Mouse (Mus musculus): ENCODE data around the gene Gnat1. TPM values are rescaled to one million over a fixed set of nuclear protein-coding genes. Genes with fewer than 3 reads are reported as not detected.

The Gnat1 gene
- total RNA-seq, 1 experiment: 1.2 TPM

DNA sequence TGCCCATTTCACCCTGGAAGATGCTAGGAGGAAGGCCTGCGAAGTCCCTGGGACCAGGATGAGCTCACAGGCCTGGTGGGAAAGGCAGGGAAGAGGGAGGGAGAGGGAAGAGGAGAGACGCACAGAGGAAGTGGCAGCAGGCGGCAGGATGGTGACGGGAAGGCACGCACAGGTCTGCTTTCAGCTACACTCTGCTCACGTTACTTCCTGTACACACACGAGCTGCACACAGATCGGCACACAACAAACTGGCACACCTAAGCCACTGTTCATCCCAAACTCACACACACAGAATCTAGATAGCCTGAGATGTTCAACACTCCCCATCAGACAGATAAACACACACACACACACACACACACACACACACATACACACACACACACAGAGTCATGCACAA, 10.9 kb upstream of the Gnat1 start:
- Histone ChIP-seq H3K36me3 (ENCODE audit: control insufficient read depth, insufficient read depth, low read length, poor library complexity, severe bottlenecking) (peaks cover 8% of the 10 kb centered on the region; the same call in 1 of the 2 replicates), H3K9ac (ENCODE audit: insufficient read depth, low read depth, low read length, poor library complexity, severe bottlenecking) (no peak overlapping the region), H3K27ac (ENCODE audit: insufficient read depth, low read depth, low read length, poor library complexity, severe bottlenecking) (no peak overlapping the region), H3K4me3 (ENCODE audit: insufficient read depth in 1 of 2, low read depth in 1 of 2, low read length in 2 of 2, poor library complexity in 1 of 2, severe bottlenecking in 1 of 2) (no peak overlapping the region), H3K9me3 (ENCODE audit: control insufficient read depth, insufficient read depth, low read depth, low read length) (no peaks in the 10 kb centered on the region), H3K4me1 (ENCODE audit: control insufficient read depth in 2 of 2, insufficient read depth in 2 of 2, low read length in 2 of 2, poor library complexity in 1 of 2) (peaks cover 5 to 16% of the 10 kb centered on the region in 2 experiments; a peak in 2 of 4 replicates)
- in situ Hi-C loops (cut with MboI; ENCODE audit: low sequenced_read_pairs in 2 of 2, unreplicated experiment in 2 of 2): no loop called here
- TF ChIP-seq ZNF384 (IDR thresholded peaks at IDR 0.05; ENCODE audit: low read depth, low read length) (no peak), ZC3H11A (IDR thresholded peaks at IDR 0.05; ENCODE audit: borderline replicate concordance, low read depth, low read length) (no peak), CHD2 (IDR thresholded peaks at IDR 0.05; ENCODE audit: low read depth, low read length) (no peak), MAFK (IDR thresholded peaks at IDR 0.05; ENCODE audit: insufficient read depth, low read depth, low read length) (no peak), HCFC1 (IDR thresholded peaks at IDR 0.05; ENCODE audit: borderline replicate concordance, insufficient read depth, low read length) (no peak)
- no peak for DNase-seq (ENCODE audit: low read depth, low spot score)

DNA sequence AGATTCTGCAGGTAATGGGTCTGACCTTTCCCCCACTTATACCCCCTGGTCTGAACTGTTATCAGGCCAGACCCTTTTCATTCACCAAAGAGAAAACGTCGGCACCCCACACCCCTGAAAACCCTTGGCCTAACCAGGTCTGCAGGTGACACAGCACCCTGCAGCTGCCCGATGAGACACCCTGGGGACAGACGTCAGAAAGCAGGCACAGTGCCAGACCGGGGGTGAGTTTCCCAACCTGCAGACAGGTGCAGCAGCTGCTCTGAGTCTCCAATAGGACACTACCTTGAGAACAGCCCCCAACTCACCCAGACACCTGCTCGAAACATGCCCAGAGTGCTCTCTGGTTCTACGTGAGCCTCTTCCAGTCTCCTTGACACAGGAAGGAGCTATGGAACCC, 9.4 kb upstream of the Gnat1 start:
- H3K9me3 ChIP-seq (ENCODE audit: control insufficient read depth, insufficient read depth, low read depth, low read length): no peaks in the 10 kb centered on the region
- TF ChIP-seq HCFC1 (IDR thresholded peaks at IDR 0.05; ENCODE audit: borderline replicate concordance, insufficient read depth, low read length): no peak
- TF ChIP-seq MAFK (IDR thresholded peaks at IDR 0.05; ENCODE audit: insufficient read depth, low read depth, low read length): no peak
- no peak for TF ChIP-seq ZC3H11A (IDR thresholded peaks at IDR 0.05; ENCODE audit: borderline replicate concordance, low read depth, low read length)
- TF ChIP-seq ZNF384 (IDR thresholded peaks at IDR 0.05; ENCODE audit: low read depth, low read length): no peak
- no peak overlapping the region for H3K9ac ChIP-seq (ENCODE audit: insufficient read depth, low read depth, low read length, poor library complexity, severe bottlenecking)
- peaks cover 5 to 18% of the 10 kb centered on the region in 2 experiments; a peak in 2 of 4 replicates for H3K4me1 ChIP-seq (ENCODE audit: control insufficient read depth in 2 of 2, insufficient read depth in 2 of 2, low read length in 2 of 2, poor library complexity in 1 of 2)
- no peak overlapping the region for H3K4me3 ChIP-seq (ENCODE audit: insufficient read depth in 1 of 2, low read depth in 1 of 2, low read length in 2 of 2, poor library complexity in 1 of 2, severe bottlenecking in 1 of 2)
- H3K27ac ChIP-seq (ENCODE audit: insufficient read depth, low read depth, low read length, poor library complexity, severe bottlenecking): no peak overlapping the region
- no peak for DNase-seq (ENCODE audit: low read depth, low spot score)
- in situ Hi-C loops (cut with MboI; ENCODE audit: low sequenced_read_pairs in 2 of 2, unreplicated experiment in 2 of 2): loop anchor here in 1 of 2 experiments (5.0 kb wide), 1 partner anchor 48 kb away; no protein-coding TSS in a partner anchor
- peaks cover 8% of the 10 kb centered on the region; the same call in 1 of the 2 replicates for H3K36me3 ChIP-seq (ENCODE audit: control insufficient read depth, insufficient read depth, low read length, poor library complexity, severe bottlenecking)

DNA sequence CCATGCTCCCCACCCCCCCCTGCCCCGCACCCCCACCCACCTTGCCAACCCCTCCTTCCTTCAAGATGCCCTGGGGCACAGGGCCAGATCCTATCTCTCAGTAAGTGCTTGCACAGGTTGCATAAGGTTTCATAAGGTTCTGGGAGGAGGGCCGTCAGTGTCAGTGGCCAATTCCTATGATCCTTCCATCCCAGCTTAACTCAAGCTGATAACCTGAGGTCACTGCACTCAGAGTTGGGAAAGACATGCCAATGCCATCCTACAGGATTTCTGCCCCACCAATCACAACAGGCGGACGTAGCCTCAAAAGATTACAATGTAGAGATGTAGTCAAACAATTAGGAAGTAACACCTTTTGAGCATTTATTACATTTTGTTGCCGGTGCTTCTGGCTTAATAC, 8.9 kb upstream of the Gnat1 start:
- no peak for TF ChIP-seq ZNF384 (IDR thresholded peaks at IDR 0.05; ENCODE audit: low read depth, low read length)
- TF ChIP-seq ZC3H11A (IDR thresholded peaks at IDR 0.05; ENCODE audit: borderline replicate concordance, low read depth, low read length): no peak
- no peak for TF ChIP-seq MAFK (IDR thresholded peaks at IDR 0.05; ENCODE audit: insufficient read depth, low read depth, low read length)
- TF ChIP-seq HCFC1 (IDR thresholded peaks at IDR 0.05; ENCODE audit: borderline replicate concordance, insufficient read depth, low read length): no peak
- TF ChIP-seq CHD2 (IDR thresholded peaks at IDR 0.05; ENCODE audit: low read depth, low read length): no peak
- H3K9me3 ChIP-seq (ENCODE audit: control insufficient read depth, insufficient read depth, low read depth, low read length): no peaks in the 10 kb centered on the region
- peaks cover 8% of the 10 kb centered on the region; the same call in 1 of the 2 replicates for H3K36me3 ChIP-seq (ENCODE audit: control insufficient read depth, insufficient read depth, low read length, poor library complexity, severe bottlenecking)
- H3K27ac ChIP-seq (ENCODE audit: insufficient read depth, low read depth, low read length, poor library complexity, severe bottlenecking): no peak overlapping the region
- H3K4me1 ChIP-seq (ENCODE audit: control insufficient read depth in 2 of 2, insufficient read depth in 2 of 2, low read length in 2 of 2, poor library complexity in 1 of 2): peaks cover 5 to 16% of the 10 kb centered on the region in 2 experiments; a peak in 2 of 4 replicates
- H3K9ac ChIP-seq (ENCODE audit: insufficient read depth, low read depth, low read length, poor library complexity, severe bottlenecking): no peak overlapping the region
- in situ Hi-C loops (cut with MboI; ENCODE audit: low sequenced_read_pairs in 2 of 2, unreplicated experiment in 2 of 2): loop anchor here in 1 of 2 experiments (5.0 kb wide), 1 partner anchor 49 kb away; no protein-coding TSS in a partner anchor
- DNase-seq (ENCODE audit: low read depth, low spot score): no peak
- no peak overlapping the region for H3K4me3 ChIP-seq (ENCODE audit: insufficient read depth in 1 of 2, low read depth in 1 of 2, low read length in 2 of 2, poor library complexity in 1 of 2, severe bottlenecking in 1 of 2)

DNA sequence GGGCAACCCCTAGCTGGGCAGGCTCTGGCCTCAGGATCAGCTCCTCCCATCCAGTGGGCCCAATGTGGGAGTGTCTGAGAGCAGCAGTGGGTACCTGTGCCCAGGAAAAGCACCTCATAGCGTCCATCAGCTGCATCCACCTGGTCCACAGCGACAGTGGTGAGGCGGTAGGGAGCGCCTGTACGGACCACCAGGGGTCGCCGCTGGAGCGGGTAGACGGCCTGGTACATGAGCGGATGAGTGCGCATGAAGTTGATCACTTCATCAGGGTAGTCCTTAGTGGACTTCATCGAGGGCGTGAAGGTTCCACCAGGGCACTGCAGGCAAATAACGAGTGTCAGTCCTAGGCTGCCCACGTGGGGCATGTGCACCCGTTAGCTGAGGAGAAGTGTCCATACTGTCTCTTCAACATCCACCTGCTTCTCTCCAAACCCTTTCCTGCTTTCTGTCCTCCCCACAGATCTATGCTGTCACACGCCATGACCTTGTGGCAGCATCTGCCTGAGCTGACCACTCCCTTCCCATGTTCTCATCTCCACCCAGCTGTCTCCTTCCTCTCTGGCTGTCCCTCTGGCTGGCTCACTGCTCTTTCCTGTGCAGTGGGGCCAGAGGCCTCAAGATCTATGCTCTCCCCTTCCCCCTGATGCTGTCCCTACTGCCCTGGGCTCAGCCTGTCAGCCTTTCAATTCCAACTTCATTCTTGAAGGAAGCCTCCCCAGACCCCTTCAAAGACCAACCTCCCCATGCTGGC, 5.9 kb upstream of the Gnat1 start:
- Histone ChIP-seq H3K36me3 (ENCODE audit: control insufficient read depth, insufficient read depth, low read length, poor library complexity, severe bottlenecking) (no peaks in the 10 kb centered on the region; the same call in 1 of the 2 replicates), H3K9ac (ENCODE audit: insufficient read depth, low read depth, low read length, poor library complexity, severe bottlenecking) (no peak overlapping the region), H3K27ac (ENCODE audit: insufficient read depth, low read depth, low read length, poor library complexity, severe bottlenecking) (no peak overlapping the region), H3K4me3 (ENCODE audit: insufficient read depth in 1 of 2, low read depth in 1 of 2, low read length in 2 of 2, poor library complexity in 1 of 2, severe bottlenecking in 1 of 2) (no peak overlapping the region), H3K4me1 (ENCODE audit: control insufficient read depth in 2 of 2, insufficient read depth in 2 of 2, low read length in 2 of 2, poor library complexity in 1 of 2) (peaks cover 3 to 5% of the 10 kb centered on the region in 2 experiments; a peak in 2 of 4 replicates), H3K9me3 (ENCODE audit: control insufficient read depth, insufficient read depth, low read depth, low read length) (no peaks in the 10 kb centered on the region)
- in situ Hi-C loops (cut with MboI; ENCODE audit: low sequenced_read_pairs in 2 of 2, unreplicated experiment in 2 of 2): loop anchor here in 1 of 2 experiments (5.0 kb wide), 1 partner anchor 52 kb away; no protein-coding TSS in a partner anchor
- no peak for DNase-seq (ENCODE audit: low read depth, low spot score)
- TF ChIP-seq MAFK (IDR thresholded peaks at IDR 0.05; ENCODE audit: insufficient read depth, low read depth, low read length): no peak
- no peak for TF ChIP-seq CHD2 (IDR thresholded peaks at IDR 0.05; ENCODE audit: low read depth, low read length)
- peak; percentile 38; the same call in 1 of the 2 replicates for TF ChIP-seq ZC3H11A (IDR thresholded peaks at IDR 0.05; ENCODE audit: borderline replicate concordance, low read depth, low read length)

Data from ES-E14 (cell line).